Comparison of ENCODE assay signal across 13 mouse cellular contexts in the genomic region with DNA sequence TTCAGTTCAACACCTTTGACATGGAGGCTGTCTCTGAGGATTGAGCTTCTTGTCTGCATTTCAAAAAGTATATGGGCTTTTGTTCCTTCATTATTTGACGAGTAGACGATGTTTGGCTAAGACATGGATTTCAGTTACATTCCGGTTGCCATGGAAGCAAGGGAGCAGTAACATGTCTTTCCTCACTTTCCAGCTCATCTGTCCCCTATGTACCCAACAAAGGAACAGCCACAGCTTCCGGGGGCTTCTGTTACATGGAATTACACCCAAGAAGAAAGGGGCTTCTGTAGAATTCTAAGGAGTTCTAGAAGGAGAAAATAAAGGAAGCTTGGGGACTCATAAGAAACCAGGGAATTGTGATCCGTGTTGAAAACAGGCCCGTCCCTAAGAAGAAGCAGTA.
"Had no signal": no experiment of that assay in that cellular context is flagged by ENCODE, and none has a peak within 500 bp of the region (broad histone marks: within the 10 kb centered on the region; RNA-seq: fewer than 3 reads in every experiment).

No protein-coding gene starts in this region.

- ATAC-seq: intestine, postnatal 0 days; liver, postnatal 0 days; midbrain, embryonic 15.5 days had no signal

- H3K27ac ChIP-seq: limb, embryonic 12.5 days; liver, embryonic 13.5 days; midbrain, embryonic 15.5 days had no signal

- H3K4me2 ChIP-seq: limb, embryonic 12.5 days; liver, embryonic 13.5 days; midbrain, embryonic 15.5 days had no signal

- DNase-seq: kidney, adult 8-10 months; kidney, postnatal 25 days; liver; liver, embryonic 13.5 days; liver, postnatal 0 days; lung, postnatal 36 days; right cerebral cortex, adult 18-20 months; right cerebral cortex, postnatal 25 days; thymus, adult 18-20 months; thymus, postnatal 14 days had no signal

- H3K27me3 ChIP-seq: limb, embryonic 12.5 days; liver, embryonic 13.5 days; midbrain, embryonic 15.5 days had no signal

- H3K4me3 ChIP-seq: limb, embryonic 12.5 days; liver, embryonic 13.5 days; midbrain, embryonic 15.5 days had no signal

- H3K9ac ChIP-seq: limb, embryonic 12.5 days; liver, embryonic 13.5 days; liver, postnatal 0 days; midbrain, embryonic 15.5 days had no signal

- H3K4me1 ChIP-seq: limb, embryonic 12.5 days; liver, embryonic 13.5 days; midbrain, embryonic 15.5 days had no signal

- H3K36me3 ChIP-seq: limb, embryonic 12.5 days; liver, embryonic 13.5 days; midbrain, embryonic 15.5 days had no signal

- H3K9me3 ChIP-seq: limb, embryonic 12.5 days; liver, embryonic 13.5 days; midbrain, embryonic 15.5 days had no signal
